Mouse (Mus musculus) lung, embryonic 16.5 days (tissue): ENCODE data around the gene Atp8b2. TPM values are rescaled to one million over a fixed set of nuclear protein-coding genes. Genes with fewer than 3 reads are reported as not detected.

Source experiments
- ATAC-seq: fragments of 200-750 bp; cut with Nextera tagmentation; 2 replicates; pipeline ENCODE4 v1.8.0; 2017; ENCODE audit warnings: low read depth, mild to moderate bottlenecking, moderate library complexity
- H3K27ac ChIP-seq: fragments of 300-500 bp; sonication (generic); 2 replicates; pipeline ENCODE4 v1.5.1; 2014; ENCODE audit warnings: mild to moderate bottlenecking, control low read depth, low read length
- H3K27me3 ChIP-seq: fragments of 300-500 bp; sonication (generic); 2 replicates; pipeline ENCODE4 v1.6.1; 2014; ENCODE audit warnings: low read depth, low read length, mixed read lengths; ENCODE audit not compliant: control insufficient read depth, insufficient read depth
- H3K36me3 ChIP-seq: fragments of 300-500 bp; sonication (generic); 2 replicates; pipeline ENCODE4 v1.6.1; 2014; ENCODE audit warnings: low read length; ENCODE audit not compliant: control insufficient read depth, insufficient read depth
- H3K4me1 ChIP-seq: fragments of 300-500 bp; sonication (generic); replicated peaks from 2 replicates; pipeline ENCODE4 v1.6.1; 2014; ENCODE audit warnings: low read length, mixed read lengths; ENCODE audit not compliant: control insufficient read depth, insufficient read depth
- H3K4me2 ChIP-seq: fragments of 300-500 bp; sonication (generic); 2 replicates; pipeline ENCODE4 v1.6.1; 2014; ENCODE audit warnings: low read depth, low read length, control low read depth
- H3K4me3 ChIP-seq: fragments of 300-500 bp; sonication (generic); 2 replicates; pipeline ENCODE4 v1.5.1; 2014; ENCODE audit warnings: mild to moderate bottlenecking, low read length, control low read depth
- H3K9ac ChIP-seq: fragments of 300-500 bp; sonication (generic); 2 replicates; pipeline ENCODE4 v1.6.1; 2014; ENCODE audit warnings: low read length, control low read depth
- H3K9me3 ChIP-seq: fragments of 300-500 bp; sonication (generic); 2 replicates; pipeline ENCODE4 v1.6.1; 2016; ENCODE audit warnings: low read length; ENCODE audit not compliant: control insufficient read depth
- WGBS: fragments of 180-500 bp; shearing (Covaris S2); extraction: QIAGEN DNeasy Blood & Tissue Kit; methylation state at CpG from one replicate; pipeline ENCODE4 v1.1.7; 2014; 5-methylcytosine and 5-hydroxymethylcytosine counted together
- polyA plus RNA-seq: library from polyadenylated mRNA; unstranded; fragments of >200 nt; fragmentation: Nextera tagmentation; extraction: Ambion mirVana; gene quantifications from 2 replicates; pipeline ENCODE4 v1.2.1, GENCODE M21; 2015

Gene Atp8b2
- polyA plus RNA-seq, 1 experiment from 2014 or later, result 14.8 TPM

- H3K9ac ChIP-seq, result peak overlapping the region; percentile 95
- 0% methylated on average over 30 of the region's 30 CpGs for WGBS
- H3K27ac ChIP-seq, result peak overlapping the region; percentile 98
- H3K27me3 ChIP-seq, result no peaks in the 10 kb centered on the region
- peak overlapping the region; percentile 93 for H3K4me3 ChIP-seq
- ATAC-seq, result peak; percentile 41; the same call in 1 of the 2 replicates
- peaks cover 29% of the 10 kb centered on the region for H3K4me1 ChIP-seq
- no peaks in the 10 kb centered on the region for H3K9me3 ChIP-seq
- peaks cover 5% of the 10 kb centered on the region for H3K36me3 ChIP-seq
- H3K4me2 ChIP-seq, result peak overlapping the region; percentile 90
These were observed 522 bp downstream of the Atp8b2 start for GRCm38 (mm10) chr3:89962751-89963220.

- Histone ChIP-seq H3K27me3 (no peaks in the 10 kb centered on the region), H3K36me3 (peaks cover 6% of the 10 kb centered on the region), H3K4me3 (peak overlapping the region; percentile 93), H3K4me2 (peak overlapping the region; percentile 90), H3K9ac (peak overlapping the region; percentile 95), H3K27ac (peak overlapping the region; percentile 98), H3K9me3 (no peaks in the 10 kb centered on the region), H3K4me1 (peaks cover 29% of the 10 kb centered on the region)
- WGBS, result 3% methylated on average over 14 of the region's 14 CpGs
- ATAC-seq, result peak; percentile 1; the same call in 1 of the 2 replicates
These were observed 1.1 kb downstream of the Atp8b2 start for GRCm38 (mm10) chr3:89962059-89962750.

GRCm38 (mm10) chr3:89961436-89961835 lies 1.9 kb downstream of the Atp8b2 start:
- H3K9ac ChIP-seq, result peak overlapping the region; percentile 95

GRCm38 (mm10) chr3:89960469-89960868 lies 2.8 kb downstream of the Atp8b2 start:
- WGBS, result 0% methylated on average over 29 of the region's 30 CpGs
- ATAC-seq, result peak; percentile 90
- peak overlapping the region; percentile 27; the same call in 1 of the 2 replicates for H3K27ac ChIP-seq
- peak overlapping the region; percentile 90 for H3K4me2 ChIP-seq
- H3K9me3 ChIP-seq, result no peaks in the 10 kb centered on the region
- peak overlapping the region; percentile 93 for H3K4me3 ChIP-seq
- no peaks in the 10 kb centered on the region for H3K27me3 ChIP-seq
- H3K4me1 ChIP-seq, result peaks cover 29% of the 10 kb centered on the region
- peaks cover 16% of the 10 kb centered on the region for H3K36me3 ChIP-seq
- peak overlapping the region; percentile 70 for H3K9ac ChIP-seq

More at GRCm38 (mm10) chr3:89961436-89961835, 1.9 kb downstream of the Atp8b2 start:
- no peak for ATAC-seq
- peak overlapping the region; percentile 90 for H3K4me2 ChIP-seq
- peak overlapping the region; percentile 98 for H3K27ac ChIP-seq
- 25% methylated on average over 4 of the region's 4 CpGs for WGBS
- H3K4me3 ChIP-seq, result peak overlapping the region; percentile 93
- peaks cover 29% of the 10 kb centered on the region for H3K4me1 ChIP-seq
- no peaks in the 10 kb centered on the region for H3K27me3 ChIP-seq
- H3K36me3 ChIP-seq, result peaks cover 10% of the 10 kb centered on the region
- no peaks in the 10 kb centered on the region for H3K9me3 ChIP-seq

- Histone ChIP-seq H3K4me2 (no peak overlapping the region), H3K9ac (no peak overlapping the region)
- WGBS, result 82% methylated on average over 4 of the region's 4 CpGs
These were observed 3.9 kb downstream of the Atp8b2 start for GRCm38 (mm10) chr3:89959435-89959834.

GRCm38 (mm10) chr3:89957880-89958279 lies 5.4 kb downstream of the Atp8b2 start:
- Histone ChIP-seq H3K27me3 (no peaks in the 10 kb centered on the region), H3K9me3 (no peaks in the 10 kb centered on the region), H3K36me3 (peaks cover 31% of the 10 kb centered on the region), H3K27ac (no peak overlapping the region), H3K9ac (no peak overlapping the region), H3K4me2 (no peak overlapping the region), H3K4me1 (peaks cover 24% of the 10 kb centered on the region), H3K4me3 (no peak overlapping the region)
- no peak for ATAC-seq
- 93% methylated on average over 9 of the region's 9 CpGs for WGBS

More at GRCm38 (mm10) chr3:89959435-89959834, 3.9 kb downstream of the Atp8b2 start:
- Histone ChIP-seq H3K27ac (no peak overlapping the region), H3K27me3 (no peaks in the 10 kb centered on the region), H3K9me3 (no peaks in the 10 kb centered on the region), H3K4me3 (no peak overlapping the region), H3K4me1 (peaks cover 24% of the 10 kb centered on the region), H3K36me3 (peaks cover 21% of the 10 kb centered on the region)
- no peak for ATAC-seq

- no peak for ATAC-seq
- Histone ChIP-seq H3K27me3 (no peaks in the 10 kb centered on the region), H3K4me1 (peaks cover 13% of the 10 kb centered on the region), H3K36me3 (peaks cover 44% of the 10 kb centered on the region), H3K4me3 (no peak overlapping the region), H3K4me2 (no peak overlapping the region), H3K9ac (no peak overlapping the region), H3K27ac (no peak overlapping the region), H3K9me3 (no peaks in the 10 kb centered on the region)
- WGBS, result 87% methylated on average over 7 of the region's 7 CpGs
These were observed 6.9 kb downstream of the Atp8b2 start for GRCm38 (mm10) chr3:89956177-89956971.

- Histone ChIP-seq H3K4me3 (no peak overlapping the region), H3K4me1 (no peaks in the 10 kb centered on the region), H3K9me3 (no peaks in the 10 kb centered on the region), H3K27me3 (no peaks in the 10 kb centered on the region), H3K36me3 (peaks cover 67% of the 10 kb centered on the region), H3K4me2 (no peak overlapping the region), H3K27ac (no peak overlapping the region), H3K9ac (no peak overlapping the region)
- peak; percentile 74; the same call in 1 of the 2 replicates for ATAC-seq
- WGBS, result 4% methylated on average over 4 of the region's 4 CpGs
These were observed 9.9 kb downstream of the Atp8b2 start for GRCm38 (mm10) chr3:89953420-89953819.

GRCm38 (mm10) chr3:89948655-89949054 lies 14.7 kb downstream of the Atp8b2 start:
- WGBS, result 82% methylated on average over 6 of the region's 6 CpGs
- no peak overlapping the region for H3K27ac ChIP-seq
- H3K4me1 ChIP-seq, result no peaks in the 10 kb centered on the region
- peaks cover 77% of the 10 kb centered on the region for H3K36me3 ChIP-seq
- no peak overlapping the region for H3K4me3 ChIP-seq
- H3K27me3 ChIP-seq, result no peaks in the 10 kb centered on the region
- no peaks in the 10 kb centered on the region for H3K9me3 ChIP-seq
- H3K4me2 ChIP-seq, result no peak overlapping the region
- no peak for ATAC-seq
- H3K9ac ChIP-seq, result no peak overlapping the region
